Mouse (Mus musculus): ENCODE measurements around the gene Hsd17b14. TPM values are rescaled to one million over a fixed set of nuclear protein-coding genes. Genes with fewer than 3 reads are reported as not detected.
"Not testable (repeated sequence)": the region's sequence is repeated elsewhere in the genome, so short reads cannot be mapped to it uniquely, and the experiment has no call there.

Hsd17b14 gene
- 1 to 10 TPM; 1.0 to 1.3 TPM for total RNA-seq (2021)
- long read RNA-seq, experiment 1, partial matches to known transcripts, result 0 of 1 reads
- long read RNA-seq, experiment 1, other reads (novel, unspliced or antisense), result 0 of 1 reads
- long read RNA-seq, experiment 2, partial matches to known transcripts, result 0 of 1 reads
- long read RNA-seq, experiment 2, other reads (novel, unspliced or antisense), result 1 of 1 reads

DNA sequence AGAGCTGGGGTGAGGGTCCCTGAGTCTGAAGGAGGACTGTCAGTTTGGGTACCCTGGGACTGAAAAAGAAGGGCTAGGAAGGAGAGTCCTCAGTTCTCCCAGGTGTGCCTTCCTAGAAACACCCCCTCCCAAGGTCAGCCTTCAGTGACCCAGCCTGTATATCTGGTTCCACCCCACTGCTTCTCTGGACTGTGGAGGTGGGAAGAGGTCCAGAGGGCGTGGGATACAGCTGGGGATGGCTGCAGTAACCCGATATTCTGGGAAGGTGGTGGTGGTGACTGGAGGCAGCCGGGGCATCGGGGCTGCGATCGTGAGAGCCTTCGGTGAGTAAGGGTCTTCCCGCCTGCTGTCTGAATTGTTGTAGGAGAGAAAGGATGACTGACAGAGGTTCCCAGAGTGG is at the start of gene Hsd17b14:
Hsd17b14 (plus strand) TSS at position 150 of the 400 bp plus-strand sequence.
- no peak for TF ChIP-seq CTCF (IDR thresholded peaks at IDR 0.05)
- H3K4me3 ChIP-seq, result no peak within 1 kb of the TSS
- no peak for DNase-seq
- no peak within 1 kb of the TSS for H3K27ac ChIP-seq
- intact Hi-C loops (cut with DNase I), result no loop called here

DNA sequence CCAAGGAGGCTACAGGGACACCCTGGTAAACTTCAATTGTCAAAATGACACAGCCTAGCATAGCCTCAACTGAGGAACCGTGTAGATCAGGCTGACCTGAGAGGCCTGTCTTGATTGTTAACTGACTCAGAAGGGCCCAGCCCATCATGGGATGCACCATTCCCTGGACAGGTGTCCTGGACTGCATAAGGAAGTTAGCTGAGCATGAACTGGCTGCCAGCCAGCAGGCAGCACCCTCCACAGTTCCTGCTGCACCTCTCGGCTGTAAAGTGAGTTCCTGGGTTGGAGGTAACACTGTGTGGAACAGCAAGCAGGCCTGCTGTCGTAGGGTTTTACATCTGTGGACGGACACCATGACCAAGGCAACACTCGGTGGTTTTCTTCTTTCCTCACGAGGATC is 47.1 kb upstream of the Hsd17b14 start:
- no peak for TF ChIP-seq CTCF (IDR thresholded peaks at IDR 0.05)
- no peak overlapping the region for H3K27ac ChIP-seq
- no peak overlapping the region for H3K4me3 ChIP-seq
- intact Hi-C loops (cut with DNase I), result loop anchor here (1.0 kb wide), 1 partner anchor 29 kb away; no protein-coding TSS in a partner anchor
- no peak for DNase-seq

DNA sequence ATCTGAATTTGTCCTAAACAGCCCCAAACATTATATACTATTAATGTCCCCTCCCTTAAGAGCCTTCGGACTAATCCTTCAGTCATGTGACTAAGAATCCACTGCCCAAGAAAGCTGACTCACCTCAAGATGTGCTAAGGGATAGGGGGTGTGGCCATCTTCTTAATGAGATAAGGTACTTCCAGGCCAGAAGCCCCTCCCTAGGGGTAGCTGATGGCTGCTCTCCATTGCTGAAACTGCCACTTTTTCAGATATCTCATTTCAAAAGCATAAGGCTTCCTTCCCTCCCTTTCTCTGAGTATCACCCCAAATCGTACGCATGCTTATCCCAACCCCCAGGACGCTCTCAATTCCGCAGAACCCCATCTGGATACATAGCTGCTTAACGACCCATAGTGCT is 46.1 kb upstream of the Hsd17b14 start:
- DNase-seq, result no peak
- peak overlapping the region; percentile 84 for H3K4me3 ChIP-seq
- peak overlapping the region; percentile 96; the same call in 1 of the 2 replicates for H3K27ac ChIP-seq
- no peak for TF ChIP-seq CTCF (IDR thresholded peaks at IDR 0.05)
- intact Hi-C loops (cut with DNase I), result no loop called here

DNA sequence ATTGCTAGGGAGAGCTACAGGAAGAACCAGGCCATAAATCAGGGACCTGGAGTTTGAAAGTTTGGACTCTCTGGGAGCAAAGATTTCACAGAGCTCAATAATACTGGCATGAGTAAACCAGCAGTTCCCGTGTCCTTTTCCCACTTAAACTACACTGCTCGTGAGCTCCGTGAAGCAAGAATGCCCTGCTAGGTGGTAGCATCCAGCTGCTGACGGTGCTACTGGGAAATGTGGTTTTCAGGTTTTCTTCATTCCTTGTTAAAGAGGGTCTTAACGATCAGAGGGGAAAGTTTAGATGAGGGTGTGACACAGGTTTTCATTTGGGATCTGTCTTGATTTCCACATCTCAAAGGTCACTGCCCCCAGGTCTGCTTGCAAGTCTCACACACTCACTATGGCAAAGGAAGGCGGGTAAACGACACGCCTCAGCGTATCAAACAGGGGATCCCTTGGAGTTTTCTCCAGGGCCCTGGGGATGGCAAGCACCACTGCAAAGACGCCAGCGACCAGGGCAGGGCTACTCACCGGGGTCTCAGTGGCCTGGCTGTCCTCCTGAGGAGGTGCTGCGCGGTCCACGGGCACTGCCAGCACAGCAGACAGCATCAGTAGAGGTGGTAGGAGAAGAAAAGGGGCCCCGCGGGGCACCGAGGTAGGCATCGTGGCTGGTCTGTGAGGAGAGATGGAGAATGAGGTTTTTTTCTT is 45.4 kb upstream of the Hsd17b14 start:
- no peak for DNase-seq
- intact Hi-C loops (cut with DNase I), result no loop called here
- no peak for TF ChIP-seq CTCF (IDR thresholded peaks at IDR 0.05)
- H3K27ac ChIP-seq, result peak overlapping the region; percentile 96
- H3K4me3 ChIP-seq, result peak overlapping the region; percentile 84

DNA sequence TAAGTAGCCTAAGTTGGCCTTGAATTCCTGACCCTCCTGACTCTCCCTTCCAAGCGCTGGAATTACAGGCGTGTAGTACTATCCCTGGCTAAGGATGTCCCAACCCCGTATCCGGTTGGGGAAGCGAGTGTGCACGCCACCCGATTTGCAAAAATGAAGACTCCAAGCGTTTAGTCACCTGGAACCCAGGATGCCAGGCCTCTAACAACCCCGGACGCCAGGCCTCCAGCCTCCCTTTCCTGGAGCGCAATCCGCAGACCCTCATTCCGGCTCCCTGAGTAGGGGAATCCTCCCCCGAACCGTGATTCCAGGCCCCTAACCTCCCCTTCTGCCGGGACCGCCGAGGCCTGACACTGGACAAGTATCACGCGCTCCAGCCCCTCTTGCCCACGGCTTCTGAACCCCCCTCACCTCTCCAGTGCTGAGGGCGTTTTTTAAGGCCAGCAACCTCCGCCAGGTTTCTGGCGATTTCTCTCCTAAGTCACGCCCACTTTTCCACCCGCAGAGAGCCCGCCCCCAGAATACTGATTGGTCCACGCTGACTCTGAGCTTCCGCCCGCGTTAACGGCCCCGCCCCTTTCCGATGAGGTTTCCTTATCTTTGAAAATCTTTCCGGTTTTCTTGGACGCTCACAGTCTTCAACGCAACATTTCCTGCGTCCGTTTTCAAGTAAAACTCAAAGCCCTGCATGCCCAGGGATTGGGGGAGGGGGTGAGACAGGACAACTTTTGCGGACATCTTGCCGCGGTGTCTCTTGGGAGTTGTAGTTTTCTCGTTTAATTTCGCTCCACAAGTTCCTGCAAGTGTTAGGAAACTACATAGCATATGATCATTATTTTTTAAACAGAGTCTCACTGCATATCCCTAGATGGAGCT is 44.5 kb upstream of the Hsd17b14 start, which contains the start of gene Nucb1:
Nucb1 (minus strand) TSS at position 495 of the 876 bp plus-strand sequence.
- peak; percentile 93 for DNase-seq
- intact Hi-C loops (cut with DNase I), result no loop called here
- H3K4me3 ChIP-seq, result peak within 1 kb of the TSS; percentile 84
- no peak for TF ChIP-seq CTCF (IDR thresholded peaks at IDR 0.05)
- H3K27ac ChIP-seq, result peak within 1 kb of the TSS; percentile 96

GRCm38 (mm10) chr7:45514411-45514810 is 40.3 kb upstream of the Hsd17b14 start:
- no peak for DNase-seq
- Histone ChIP-seq H3K4me3 (no peak overlapping the region), H3K27ac (no peak overlapping the region)
- intact Hi-C loops (cut with DNase I), result no loop called here
- TF ChIP-seq CTCF (IDR thresholded peaks at IDR 0.05), result no peak

GRCm38 (mm10) chr7:45515436-45515835 is 39.3 kb upstream of the Hsd17b14 start:
- no peak for TF ChIP-seq CTCF (IDR thresholded peaks at IDR 0.05)
- Histone ChIP-seq H3K27ac (no peak overlapping the region), H3K4me3 (no peak overlapping the region)
- no peak for DNase-seq
- intact Hi-C loops (cut with DNase I), result no loop called here

DNA sequence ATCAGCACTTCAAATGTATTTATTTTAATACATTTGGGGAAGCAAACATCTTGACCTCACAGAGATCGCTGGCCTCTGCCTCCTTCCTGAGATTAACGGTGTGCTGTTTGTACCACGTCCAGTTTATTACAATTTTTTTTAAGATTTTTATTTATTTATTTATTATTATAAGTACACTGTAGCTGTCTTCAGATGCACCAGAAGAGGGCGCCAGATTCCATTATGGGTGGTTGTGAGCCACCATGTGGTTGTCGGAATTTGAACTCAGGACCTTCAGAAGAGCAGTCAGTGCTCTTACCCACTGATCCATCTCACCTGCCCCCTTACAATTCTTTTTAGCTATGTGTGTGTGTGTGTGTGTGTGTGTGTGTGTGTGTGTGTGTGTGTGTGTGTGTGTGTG is 37.8 kb upstream of the Hsd17b14 start:
- not testable (repeated sequence) for DNase-seq

DNA sequence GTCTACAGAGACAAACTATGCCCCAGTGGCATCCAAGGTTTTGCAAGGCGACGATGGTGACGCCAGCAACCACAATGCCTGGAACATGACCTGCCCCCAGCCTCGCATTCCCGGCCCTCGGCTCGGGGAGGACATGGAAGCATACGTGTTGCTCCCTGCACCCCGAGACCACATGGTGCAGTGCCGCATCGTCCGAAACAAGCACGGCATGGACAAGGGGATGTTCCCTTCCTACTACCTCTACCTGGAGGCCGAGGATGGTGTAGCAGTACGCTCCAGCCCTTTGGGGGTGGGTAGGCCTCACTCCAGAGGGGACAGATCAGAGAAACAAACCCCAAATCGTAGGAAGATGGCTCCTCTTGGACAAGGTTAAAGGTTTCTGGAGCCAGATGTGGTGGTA is 36.1 kb upstream of the Hsd17b14 start:
- intact Hi-C loops (cut with DNase I), result no loop called here
- no peak for DNase-seq
- TF ChIP-seq CTCF (IDR thresholded peaks at IDR 0.05), result no peak
- Histone ChIP-seq H3K27ac (no peak overlapping the region), H3K4me3 (no peak overlapping the region)

More for the DNA sequence above, 37.8 kb upstream of the Hsd17b14 start:
- H3K27ac ChIP-seq; intact Hi-C loops (cut with DNase I); H3K4me3 ChIP-seq: not testable (repeated sequence)
- TF ChIP-seq CTCF (IDR thresholded peaks at IDR 0.05), result peak; percentile 61

- no peak for TF ChIP-seq CTCF (IDR thresholded peaks at IDR 0.05)
- Histone ChIP-seq H3K27ac (no peak overlapping the region), H3K4me3 (no peak overlapping the region)
- intact Hi-C loops (cut with DNase I), result no loop called here
- no peak for DNase-seq
Observed at GRCm38 (mm10) chr7:45519345-45520120, 35.2 kb upstream of the Hsd17b14 start.

GRCm38 (mm10) chr7:45520605-45521004 is 34.1 kb upstream of the Hsd17b14 start:
- intact Hi-C loops (cut with DNase I), result no loop called here
- DNase-seq, result no peak
- no peak for TF ChIP-seq CTCF (IDR thresholded peaks at IDR 0.05)
- H3K27ac ChIP-seq, result peak overlapping the region; percentile 10; the same call in 1 of the 2 replicates
- no peak overlapping the region for H3K4me3 ChIP-seq

DNA sequence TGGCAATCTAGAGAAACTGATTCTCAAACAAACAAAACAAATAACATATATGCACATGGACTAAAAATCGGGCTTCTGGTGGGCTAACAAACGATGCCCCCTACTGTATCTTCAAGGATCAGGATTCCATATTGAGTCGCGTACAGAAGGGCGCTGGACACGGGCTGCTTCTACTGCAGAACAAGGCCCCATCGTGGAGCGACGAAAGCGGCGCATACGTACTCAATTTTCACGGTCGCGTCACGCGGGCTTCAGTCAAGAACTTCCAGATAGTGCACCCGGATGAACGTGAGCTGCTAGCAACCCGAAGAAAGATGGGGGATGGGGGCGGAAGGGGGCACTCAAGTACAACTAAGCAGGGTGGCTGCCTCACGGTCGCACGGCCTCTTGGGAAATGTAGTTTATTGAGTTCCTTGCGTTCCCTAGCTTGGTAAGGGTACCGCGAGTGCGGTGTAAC is 32.9 kb upstream of the Hsd17b14 start:
- TF ChIP-seq CTCF (IDR thresholded peaks at IDR 0.05), result peak; percentile 43
- intact Hi-C loops (cut with DNase I), result no loop called here
- Histone ChIP-seq H3K27ac (peak overlapping the region; percentile 92), H3K4me3 (peak overlapping the region; percentile 92)
- DNase-seq, result peak; percentile 89
